Mouse (Mus musculus) erythroblast, embryonic 14.5 days (primary cell): ENCODE measurements around the gene Hspd1. TPM values are rescaled to one million over a fixed set of nuclear protein-coding genes. Genes with fewer than 3 reads are reported as not detected.

Source experiments
- H3K27me3 ChIP-seq: 2 replicates; pipeline ENCODE4 v1.6.1; 2012; ENCODE audit warnings: inconsistent platforms; ENCODE audit not compliant: control insufficient read depth
- H3K36me3 ChIP-seq: 2 replicates; pipeline ENCODE4 v1.6.1; 2012; ENCODE audit warnings: mild to moderate bottlenecking, inconsistent platforms; ENCODE audit not compliant: control insufficient read depth
- H3K4me1 ChIP-seq: 2 replicates; pipeline ENCODE4 v1.6.1; 2012; ENCODE audit warnings: inconsistent platforms; ENCODE audit not compliant: control insufficient read depth
- H3K4me3 ChIP-seq: replicated peaks from 2 replicates; pipeline ENCODE3; 2012; ENCODE audit warnings: moderate library complexity, mild to moderate bottlenecking, inconsistent platforms
- H3K9me3 ChIP-seq: 2 replicates; pipeline ENCODE4 v1.6.1; 2012; ENCODE audit warnings: low read length, inconsistent platforms, mixed read lengths; ENCODE audit not compliant: control insufficient read depth
- GATA1 ChIP-seq: IDR thresholded peaks from 2 replicates; pipeline ENCODE4 v1.6.1; 2012; ENCODE audit warnings: low read length, inconsistent platforms, mixed read lengths
- TAL1 ChIP-seq: IDR thresholded peaks from 3 replicates; pipeline ENCODE4 v1.6.1; 2012; ENCODE audit warnings: low read length, inconsistent platforms, mixed read lengths
- polyA plus RNA-seq: library from polyadenylated mRNA; stranded (reverse); fragments of >175 nt; gene quantifications from 2 replicates; pipeline ENCODE4 v1.2.3, GENCODE M21; 2012

The Hspd1 gene
- polyA plus RNA-seq, 1 experiment = 1.9 TPM

DNA sequence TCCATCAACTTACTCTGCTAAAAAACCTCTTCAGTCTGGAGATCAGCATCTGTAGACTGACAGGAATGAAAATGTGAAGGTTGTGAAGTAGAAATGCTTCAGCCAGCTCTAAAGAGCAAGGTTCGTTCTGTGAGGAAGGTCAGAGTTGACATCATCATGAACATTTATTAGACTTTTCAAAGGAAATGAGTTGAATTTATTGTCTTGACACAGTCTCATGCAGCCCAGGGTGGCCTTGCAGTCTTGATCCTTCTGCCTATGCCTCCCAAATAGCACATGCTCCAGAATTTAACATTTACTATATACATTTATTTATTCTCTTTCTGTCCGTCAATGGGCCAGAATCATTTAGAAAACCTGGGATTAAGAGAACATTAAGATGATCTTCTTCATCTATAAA is 35.5 kb upstream of the Hspd1 start:
- H3K27me3 ChIP-seq = no peaks in the 10 kb centered on the region
- H3K36me3 ChIP-seq = no peaks in the 10 kb centered on the region
- TF ChIP-seq TAL1 = no peak
- TF ChIP-seq GATA1 = no peak
- peaks cover 3% of the 10 kb centered on the region for H3K9me3 ChIP-seq
- H3K4me1 ChIP-seq = no peaks in the 10 kb centered on the region
- H3K4me3 ChIP-seq = no peak overlapping the region

DNA sequence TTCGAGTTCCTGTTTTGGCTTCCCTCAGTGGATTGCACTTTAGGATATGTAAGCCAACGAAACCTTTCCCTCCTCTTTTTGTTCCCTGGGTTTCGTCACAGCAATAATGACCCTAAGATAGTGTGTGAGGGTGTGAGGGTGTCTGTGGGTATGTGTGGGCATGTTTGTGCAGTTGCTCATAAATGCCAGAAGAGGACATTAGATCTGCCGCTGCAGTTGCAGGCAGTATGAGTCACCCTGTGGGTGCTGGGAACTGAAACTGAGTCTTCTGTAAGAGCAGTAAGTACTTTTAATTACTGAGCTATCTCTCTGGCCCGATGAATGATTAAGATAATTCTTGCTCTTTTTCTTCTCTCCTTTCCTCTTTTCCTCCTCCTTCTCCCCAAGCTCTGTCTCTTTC is 35.0 kb upstream of the Hspd1 start:
- TF ChIP-seq TAL1 (no peak), GATA1 (no peak)
- no peaks in the 10 kb centered on the region for H3K4me1 ChIP-seq
- peaks cover 3% of the 10 kb centered on the region for H3K9me3 ChIP-seq
- no peak overlapping the region for H3K4me3 ChIP-seq
- H3K27me3 ChIP-seq = no peaks in the 10 kb centered on the region
- H3K36me3 ChIP-seq = no peaks in the 10 kb centered on the region

DNA sequence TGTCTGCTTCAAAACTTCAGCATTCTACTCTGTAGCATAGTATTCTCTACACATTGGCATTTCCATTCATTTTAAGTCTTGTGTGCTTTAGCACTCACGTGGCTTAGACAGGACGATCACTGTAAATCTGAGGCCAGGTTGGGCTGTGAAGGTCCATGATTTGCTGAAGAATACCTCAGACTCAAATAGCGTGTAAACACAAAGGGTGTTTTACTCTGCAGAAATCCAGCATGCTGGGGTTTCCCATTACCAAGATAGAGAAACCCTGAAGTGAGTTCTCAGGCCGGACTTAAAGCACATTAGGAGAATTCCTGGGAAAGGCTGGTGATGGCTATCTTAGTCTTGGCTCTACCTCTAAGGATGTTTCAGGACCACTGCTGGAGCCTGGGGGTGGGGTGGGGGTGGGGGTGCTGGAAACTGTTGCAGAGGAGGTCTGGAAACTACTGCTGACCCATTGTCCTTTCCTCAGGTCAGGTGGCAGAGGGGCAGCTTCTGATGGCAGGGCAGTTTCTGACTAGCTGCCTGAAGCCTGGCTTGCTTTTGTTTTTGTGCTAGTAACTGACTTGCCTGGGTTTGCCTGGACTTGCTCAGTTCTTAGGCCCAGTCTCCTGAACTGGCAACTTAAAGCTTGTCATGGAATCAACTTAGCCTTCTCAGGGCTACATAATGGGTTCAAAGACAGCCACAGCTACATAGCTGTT is 21.2 kb upstream of the Hspd1 start:
- peaks cover 9% of the 10 kb centered on the region for H3K4me1 ChIP-seq
- H3K27me3 ChIP-seq = no peaks in the 10 kb centered on the region
- H3K9me3 ChIP-seq = no peaks in the 10 kb centered on the region
- TF ChIP-seq TAL1 (no peak), GATA1 (no peak)
- H3K4me3 ChIP-seq = no peak overlapping the region
- H3K36me3 ChIP-seq = no peaks in the 10 kb centered on the region

DNA sequence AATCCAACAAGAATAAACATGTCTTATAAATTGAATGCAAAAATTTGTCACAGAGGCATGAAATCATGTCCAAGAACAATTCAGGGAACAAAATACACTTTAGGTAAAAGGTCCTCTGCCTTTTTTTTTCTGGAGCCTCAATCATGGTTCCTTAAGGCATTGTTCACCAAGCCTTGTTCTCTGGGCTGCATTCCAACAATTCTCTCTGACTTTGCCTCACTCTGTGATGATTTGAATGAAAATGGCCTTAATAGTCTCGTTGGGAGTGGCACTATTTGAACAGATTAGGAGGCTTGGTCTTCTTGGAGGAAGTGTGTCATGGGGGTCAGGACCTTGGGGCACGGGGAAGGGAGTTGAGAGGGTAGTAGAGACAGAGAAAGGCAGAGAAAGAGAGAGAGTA is 20.4 kb upstream of the Hspd1 start:
- no peak for TF ChIP-seq GATA1
- TF ChIP-seq TAL1 = no peak

DNA sequence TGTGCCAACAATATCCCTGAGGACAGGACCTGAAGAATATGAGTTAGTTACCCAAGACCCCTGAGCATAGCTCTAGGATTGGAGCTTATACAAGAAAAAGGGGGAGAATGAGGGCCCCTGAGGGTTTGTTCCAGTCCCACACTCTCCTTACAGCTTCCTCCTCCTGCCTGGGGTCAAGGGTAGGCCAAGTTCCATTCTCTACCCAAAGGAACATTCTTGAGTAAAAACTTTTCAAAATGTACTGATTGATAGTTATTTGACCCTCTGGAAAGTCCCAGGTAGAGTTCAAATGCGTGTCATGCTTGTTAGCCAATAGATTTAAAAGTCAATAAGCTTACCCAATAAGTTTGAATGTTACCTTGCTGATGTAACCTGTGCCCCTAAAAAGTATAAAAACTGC is 19.6 kb upstream of the Hspd1 start:
- H3K27me3 ChIP-seq = no peaks in the 10 kb centered on the region
- peaks cover 9% of the 10 kb centered on the region for H3K4me1 ChIP-seq
- H3K4me3 ChIP-seq = no peak overlapping the region
- TF ChIP-seq GATA1 (no peak), TAL1 (no peak)
- no peaks in the 10 kb centered on the region for H3K36me3 ChIP-seq
- H3K9me3 ChIP-seq = no peaks in the 10 kb centered on the region

More for the DNA sequence above, 20.4 kb upstream of the Hspd1 start:
- Histone ChIP-seq H3K4me3 (no peak overlapping the region), H3K4me1 (peaks cover 9% of the 10 kb centered on the region), H3K36me3 (no peaks in the 10 kb centered on the region), H3K27me3 (no peaks in the 10 kb centered on the region), H3K9me3 (no peaks in the 10 kb centered on the region)

DNA sequence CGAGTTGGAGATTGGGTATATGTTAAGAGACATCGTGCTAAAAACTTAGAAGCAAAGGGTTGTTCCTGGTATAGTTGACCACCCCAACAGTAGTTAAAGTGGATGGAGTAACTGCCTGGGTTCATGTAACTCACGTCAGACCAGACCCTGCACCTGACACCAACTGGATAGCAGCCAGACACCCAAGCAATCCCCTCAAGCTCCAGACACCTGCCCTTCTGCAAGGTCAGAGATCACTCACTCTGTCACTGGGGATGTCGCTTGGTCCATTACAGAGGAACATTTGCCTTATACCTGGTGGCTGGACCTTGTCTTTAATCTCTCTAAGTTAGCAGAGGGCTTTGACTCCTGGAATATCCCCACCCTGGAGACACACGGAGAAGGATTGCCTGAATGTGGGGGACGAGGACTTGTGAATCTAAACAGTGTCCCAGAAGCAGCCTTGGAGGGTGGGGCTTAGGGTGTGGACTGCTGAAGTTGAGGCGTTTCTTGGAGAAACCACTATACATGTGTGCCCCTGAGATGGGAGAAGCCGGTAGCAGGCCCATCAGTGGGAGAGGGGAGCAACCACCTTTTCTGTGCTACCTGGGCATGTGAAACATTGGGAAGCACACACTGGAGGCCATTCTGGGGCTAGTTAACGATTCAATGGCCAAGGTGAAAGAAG is 19.0 kb upstream of the Hspd1 start:
- Histone ChIP-seq H3K36me3 (no peaks in the 10 kb centered on the region), H3K9me3 (no peaks in the 10 kb centered on the region), H3K27me3 (no peaks in the 10 kb centered on the region), H3K4me3 (no peak overlapping the region), H3K4me1 (peaks cover 9% of the 10 kb centered on the region)
- TF ChIP-seq TAL1 (no peak), GATA1 (no peak)

DNA sequence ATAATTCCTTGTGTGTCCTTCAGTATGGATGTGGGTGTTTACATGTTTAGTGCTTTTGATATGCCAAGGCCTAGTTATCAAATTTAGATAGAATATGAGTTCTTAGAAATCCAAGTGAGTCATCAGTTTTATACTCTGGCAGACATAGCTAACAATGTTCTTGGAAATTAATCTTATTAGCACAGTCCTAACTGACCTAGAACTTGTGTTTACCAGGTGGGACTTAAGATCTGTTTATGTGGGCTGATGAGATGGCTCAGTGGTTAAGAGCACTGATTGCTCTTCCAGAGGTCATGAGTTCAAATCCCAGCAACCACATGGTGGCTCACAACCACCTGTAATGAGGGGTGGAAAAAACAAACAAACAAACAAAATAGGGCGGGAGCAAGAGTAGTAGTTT is 4.4 kb upstream of the Hspd1 start:
- Histone ChIP-seq H3K4me3 (no peak overlapping the region), H3K36me3 (peaks cover 21% of the 10 kb centered on the region), H3K9me3 (no peaks in the 10 kb centered on the region), H3K4me1 (peaks cover 35% of the 10 kb centered on the region), H3K27me3 (no peaks in the 10 kb centered on the region)
- TF ChIP-seq TAL1 (no peak), GATA1 (no peak)

DNA sequence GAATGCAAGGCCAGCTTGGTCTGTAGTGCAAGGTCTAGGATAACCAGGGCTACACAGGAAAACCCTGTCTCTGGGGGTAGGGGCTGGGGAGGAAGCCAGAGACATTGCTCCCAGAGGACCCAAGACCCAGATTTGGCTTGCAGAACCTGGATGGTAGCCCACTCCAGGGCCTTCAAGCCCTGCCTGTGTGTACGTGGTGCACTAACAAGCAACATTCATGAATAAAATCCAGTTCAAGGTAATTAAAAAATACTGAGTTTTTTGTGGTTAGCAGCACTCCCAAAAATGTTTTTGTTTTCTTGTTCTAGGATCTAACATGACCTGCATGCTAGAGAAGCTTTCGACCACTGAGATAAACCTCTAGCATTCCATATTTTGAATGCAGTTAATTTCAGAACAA is 4.0 kb upstream of the Hspd1 start:
- peaks cover 40% of the 10 kb centered on the region for H3K4me1 ChIP-seq
- H3K4me3 ChIP-seq = no peak overlapping the region
- no peaks in the 10 kb centered on the region for H3K27me3 ChIP-seq
- H3K9me3 ChIP-seq = no peaks in the 10 kb centered on the region
- H3K36me3 ChIP-seq = peaks cover 21% of the 10 kb centered on the region
- TF ChIP-seq TAL1 (no peak), GATA1 (no peak)

DNA sequence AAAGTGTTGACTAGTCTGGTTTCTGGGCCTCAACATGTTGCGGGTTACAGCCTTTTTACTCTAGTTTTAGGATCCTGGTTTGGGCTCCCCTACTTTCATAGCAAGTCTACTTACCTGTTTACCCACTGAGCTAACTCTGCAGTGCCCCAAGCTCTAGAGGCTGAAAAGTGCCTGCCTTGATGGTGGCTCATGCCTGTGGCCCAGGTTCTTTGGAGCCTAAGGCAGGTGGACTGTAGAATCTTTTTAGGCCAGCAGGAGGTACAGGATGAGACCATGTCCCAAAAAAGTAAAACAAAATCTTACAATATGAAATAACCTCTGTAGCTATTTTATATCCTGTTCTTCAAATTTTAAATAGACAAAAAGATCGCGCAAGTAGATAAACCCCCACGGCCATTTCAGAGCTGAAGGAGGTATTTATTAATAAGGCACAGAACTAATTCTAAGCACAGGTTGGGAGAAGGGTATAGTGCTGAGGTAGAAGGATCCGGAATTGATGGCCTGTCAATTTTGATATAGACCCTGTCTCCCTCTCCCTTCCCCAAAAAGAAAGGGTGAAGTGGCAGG is 1.5 kb upstream of the Hspd1 start:
- Histone ChIP-seq H3K9me3 (no peaks in the 10 kb centered on the region), H3K4me3 (peak overlapping the region; percentile 95), H3K36me3 (peaks cover 32% of the 10 kb centered on the region), H3K27me3 (no peaks in the 10 kb centered on the region), H3K4me1 (peaks cover 61% of the 10 kb centered on the region)
- TF ChIP-seq GATA1 = peak; percentile 58
- TF ChIP-seq TAL1 = no peak
